Mouse (Mus musculus) urinary bladder, postnatal 10 days (tissue): ENCODE measurements at regions not wholly inside any gene's neighbourhood (a gene's known extent, or its start where the extent isn't known, plus 50 kb on each side); places are given as distances from the start of the nearest gene placed in this dataset.
"Not testable (repeated sequence)": the region's sequence is repeated elsewhere in the genome, so short reads cannot be mapped to it uniquely, and the experiment has no call there.

Experiments used
- DNase-seq: peaks from one replicate; pipeline ENCODE4 v3.0.0; 2022; ENCODE audit warnings: low spot score

GRCm38 (mm10) chr14:46591753-46592359 lies 168.5 kb upstream of the Cdkn3 start:
- no peak for DNase-seq

GRCm38 (mm10) chr14:46591211-46591610 lies 169.1 kb upstream of the Cdkn3 start:
- no peak for DNase-seq

DNA sequence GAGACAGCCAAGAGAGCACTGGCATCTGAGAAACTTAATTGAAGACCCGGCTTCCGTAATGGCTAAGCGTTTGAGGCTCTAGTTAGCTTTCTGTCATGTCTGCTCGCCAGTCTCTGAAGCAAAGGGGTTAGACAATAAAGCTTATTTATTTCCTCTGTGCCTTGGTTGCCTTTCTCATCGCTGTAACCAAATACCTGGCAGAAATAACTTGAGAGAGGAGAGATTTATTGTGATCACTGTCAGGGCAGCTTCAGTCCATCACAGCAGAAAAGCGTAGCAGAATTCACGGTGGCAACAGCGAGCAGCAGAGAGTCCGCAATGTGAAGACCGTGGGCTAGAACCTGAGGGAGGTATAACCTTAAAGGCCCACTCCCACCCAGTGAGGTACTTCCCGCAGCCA lies 174.2 kb upstream of the Cdkn3 start:
- DNase-seq = no peak

- no peak for DNase-seq
Measured at GRCm38 (mm10) chr14:46578051-46579000, 182.0 kb upstream of the Cdkn3 start.

- DNase-seq = no peak
Measured at GRCm38 (mm10) chr14:46575889-46576288, 184.5 kb upstream of the Cdkn3 start.

DNA sequence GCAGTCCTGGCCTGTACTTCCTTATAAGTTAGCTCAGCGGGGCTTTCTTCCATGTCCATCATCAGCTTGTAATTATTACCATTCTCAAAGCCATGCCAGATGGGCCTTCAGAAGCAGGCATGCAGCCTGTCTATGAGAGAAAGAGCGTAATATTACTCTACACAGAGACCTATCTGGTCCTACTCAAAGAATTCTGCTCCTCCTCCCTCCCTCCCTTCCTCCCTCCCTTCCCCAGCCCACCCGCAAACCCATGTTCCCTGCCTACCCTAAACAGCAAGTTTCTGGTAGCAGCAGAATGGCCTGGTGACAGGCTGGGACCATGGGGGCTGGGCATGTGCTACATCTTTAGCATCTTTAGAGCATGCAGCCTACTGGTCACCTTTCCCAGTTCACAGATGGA lies 184.9 kb upstream of the Cdkn3 start:
- DNase-seq = no peak

DNA sequence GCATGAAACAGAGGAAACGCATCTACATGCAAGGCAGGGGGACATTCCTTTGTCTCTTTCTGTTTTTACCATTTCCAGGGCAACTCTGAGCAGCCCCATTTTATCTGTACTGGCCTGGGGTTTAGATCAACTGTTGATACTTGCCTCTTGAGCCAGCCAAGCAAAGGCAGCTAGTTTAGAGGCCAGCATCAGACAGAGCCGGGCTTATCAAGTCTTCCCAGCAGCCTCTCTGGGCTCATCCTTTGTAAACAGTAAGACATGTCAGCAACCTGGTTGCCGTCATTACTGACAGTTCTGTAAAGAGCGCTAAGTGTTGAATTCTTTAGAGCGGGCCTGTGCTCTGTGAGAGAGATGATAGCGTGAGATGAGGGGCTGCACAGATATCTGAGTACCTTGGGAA lies 182.9 kb upstream of the Bmp4 start:
- no peak for DNase-seq

DNA sequence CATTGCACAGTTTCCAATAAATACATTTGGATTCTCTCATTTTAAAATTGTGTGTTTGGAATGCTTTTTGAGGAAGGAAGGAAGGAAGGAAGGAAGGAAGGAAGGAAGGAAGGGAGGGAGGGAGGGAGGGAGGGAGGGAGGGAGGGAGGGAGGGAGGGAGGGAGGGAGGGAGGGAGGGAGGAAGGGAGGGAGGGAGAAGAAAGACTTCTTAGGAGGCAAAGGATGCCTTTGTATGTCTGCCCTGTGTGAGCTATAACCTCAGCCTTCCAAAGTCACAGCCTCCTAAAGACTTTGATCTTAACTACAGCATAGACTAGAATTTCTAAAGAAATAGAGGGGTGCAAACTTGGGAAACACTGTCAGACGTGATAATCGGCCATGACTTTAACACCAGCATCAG lies 182.5 kb upstream of the Bmp4 start:
- DNase-seq = not testable (repeated sequence)

DNA sequence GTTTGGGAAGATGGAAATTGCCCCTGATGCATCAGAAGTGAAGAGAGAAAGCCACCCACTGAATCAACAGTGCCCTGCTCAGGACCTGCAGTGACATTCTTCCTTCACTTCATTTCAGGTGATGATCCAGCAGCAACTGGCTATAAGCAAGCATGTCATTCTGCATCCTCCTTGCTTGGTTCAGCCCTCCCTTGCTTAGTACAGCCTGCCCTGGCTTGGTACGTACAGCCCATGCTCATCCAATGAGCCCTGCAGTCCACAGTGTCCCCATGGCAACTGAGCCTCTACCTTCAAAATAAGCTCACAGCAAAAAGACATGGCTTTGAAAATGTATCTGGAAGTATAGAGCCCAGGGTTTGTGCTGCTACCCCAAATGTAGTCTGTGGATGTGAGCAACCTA lies 181.4 kb upstream of the Bmp4 start:
- DNase-seq = no peak

- no peak for DNase-seq
Measured at GRCm38 (mm10) chr14:46569273-46569672, 178.8 kb upstream of the Bmp4 start.

DNA sequence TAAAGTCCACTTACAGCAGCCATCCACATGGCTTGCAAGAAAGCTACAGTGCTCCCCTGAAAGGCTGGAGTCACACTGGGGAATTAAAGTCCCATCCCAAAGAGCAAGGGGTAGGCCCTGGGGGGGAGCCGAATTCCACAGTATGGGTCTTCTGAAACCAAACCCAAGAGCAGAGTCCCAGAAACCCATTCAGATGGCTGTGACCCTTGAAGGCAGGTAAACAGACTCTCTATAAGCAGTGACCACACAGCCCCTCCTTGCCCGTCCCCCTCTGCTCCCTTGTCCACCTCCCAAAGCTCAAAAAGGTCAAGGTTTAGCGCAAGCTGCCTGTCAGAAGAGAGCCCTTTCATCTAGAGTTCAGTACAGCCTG lies 176.9 kb upstream of the Bmp4 start:
- no peak for DNase-seq

DNA sequence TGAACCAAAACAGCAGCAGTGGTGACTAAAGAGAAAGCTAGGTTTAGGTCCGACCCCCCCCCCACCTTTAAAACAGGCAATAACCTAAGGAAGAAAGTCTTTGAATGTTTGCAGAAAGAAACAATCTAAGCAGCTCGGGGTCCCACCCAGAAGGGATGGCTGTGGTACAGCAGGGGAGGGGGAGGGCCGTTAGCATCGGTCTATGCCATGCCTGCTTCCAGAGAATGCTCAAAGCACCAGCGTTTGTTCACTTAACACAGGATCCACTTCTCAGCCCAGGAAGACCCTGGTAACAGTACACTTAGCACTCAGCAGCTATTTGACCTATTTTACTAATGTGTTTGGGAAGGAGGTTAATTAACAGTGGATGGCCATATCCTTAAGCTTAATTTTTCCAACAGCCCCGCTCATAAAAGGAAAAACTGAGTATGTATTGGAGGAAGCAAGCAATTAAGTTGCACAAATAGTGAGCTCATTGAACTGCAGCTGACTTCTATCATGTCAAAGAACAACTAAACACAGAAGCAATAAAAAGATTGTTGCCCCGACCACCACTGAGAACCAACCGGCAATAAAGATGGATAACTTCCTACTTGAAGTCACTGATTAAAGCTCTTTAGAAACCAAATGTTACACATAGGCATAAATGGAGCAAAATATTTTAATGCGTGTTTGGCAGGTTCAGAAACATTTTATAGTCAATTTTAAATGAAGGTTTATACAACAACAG lies 176.4 kb upstream of the Bmp4 start:
- DNase-seq = no peak

- DNase-seq = no peak
Measured at GRCm38 (mm10) chr14:46564998-46565397, 174.5 kb upstream of the Bmp4 start.

DNA sequence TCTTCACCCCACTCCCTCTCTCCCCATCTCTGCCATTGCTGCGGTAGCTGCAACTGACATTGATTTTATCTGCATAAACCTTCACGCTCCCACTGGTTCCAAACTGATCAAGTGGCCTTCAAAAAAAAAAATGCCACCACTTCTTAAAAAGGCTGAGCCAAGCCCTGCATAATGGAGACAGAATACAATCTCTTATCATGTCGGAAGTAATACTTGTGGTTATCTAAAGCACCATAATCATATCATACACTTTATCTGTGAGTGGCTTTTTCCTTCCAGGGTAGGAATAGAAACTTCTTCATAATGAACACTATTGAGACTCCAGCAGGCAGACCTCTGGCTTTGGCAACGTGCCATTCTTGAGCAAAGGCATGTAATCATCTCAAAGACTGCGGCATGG lies 171.5 kb upstream of the Bmp4 start:
- DNase-seq = no peak

GRCm38 (mm10) chr14:46553239-46553638 lies 162.8 kb upstream of the Bmp4 start:
- DNase-seq = no peak

GRCm38 (mm10) chr14:46546146-46546545 lies 155.7 kb upstream of the Bmp4 start:
- no peak for DNase-seq

DNA sequence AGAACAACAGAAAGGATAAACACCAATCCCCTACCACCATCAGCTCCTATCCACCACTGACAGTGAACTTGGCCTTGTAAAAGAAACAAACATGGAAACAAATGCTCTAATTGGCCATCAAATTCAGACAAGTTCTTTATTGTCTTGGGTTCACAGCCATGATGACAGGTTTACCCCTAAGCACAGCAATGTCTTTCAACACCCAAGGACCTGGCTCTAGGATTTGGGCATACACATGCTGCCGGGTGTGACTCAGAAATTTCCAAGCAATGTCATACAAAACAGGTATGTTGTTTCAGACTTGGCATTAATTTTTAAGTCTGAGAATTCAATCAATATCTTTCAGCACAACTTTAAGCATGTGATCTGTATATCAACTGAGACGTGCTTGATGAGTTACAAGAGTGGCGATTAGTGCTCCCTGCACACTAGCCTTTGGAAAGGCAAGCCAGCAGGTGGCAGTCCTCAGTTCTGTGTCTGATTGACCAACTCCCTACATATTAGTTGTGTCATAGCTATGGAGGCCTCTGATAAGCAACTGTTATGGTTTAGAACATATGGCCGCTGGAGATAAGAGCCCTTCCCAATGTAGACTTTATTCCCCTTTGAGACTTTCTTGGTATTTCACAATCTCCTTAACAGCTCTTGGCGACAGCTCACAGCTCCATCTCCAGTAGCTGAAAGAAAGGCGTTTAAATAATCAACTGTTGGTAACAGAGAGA lies 149.2 kb upstream of the Bmp4 start:
- no peak for DNase-seq

DNA sequence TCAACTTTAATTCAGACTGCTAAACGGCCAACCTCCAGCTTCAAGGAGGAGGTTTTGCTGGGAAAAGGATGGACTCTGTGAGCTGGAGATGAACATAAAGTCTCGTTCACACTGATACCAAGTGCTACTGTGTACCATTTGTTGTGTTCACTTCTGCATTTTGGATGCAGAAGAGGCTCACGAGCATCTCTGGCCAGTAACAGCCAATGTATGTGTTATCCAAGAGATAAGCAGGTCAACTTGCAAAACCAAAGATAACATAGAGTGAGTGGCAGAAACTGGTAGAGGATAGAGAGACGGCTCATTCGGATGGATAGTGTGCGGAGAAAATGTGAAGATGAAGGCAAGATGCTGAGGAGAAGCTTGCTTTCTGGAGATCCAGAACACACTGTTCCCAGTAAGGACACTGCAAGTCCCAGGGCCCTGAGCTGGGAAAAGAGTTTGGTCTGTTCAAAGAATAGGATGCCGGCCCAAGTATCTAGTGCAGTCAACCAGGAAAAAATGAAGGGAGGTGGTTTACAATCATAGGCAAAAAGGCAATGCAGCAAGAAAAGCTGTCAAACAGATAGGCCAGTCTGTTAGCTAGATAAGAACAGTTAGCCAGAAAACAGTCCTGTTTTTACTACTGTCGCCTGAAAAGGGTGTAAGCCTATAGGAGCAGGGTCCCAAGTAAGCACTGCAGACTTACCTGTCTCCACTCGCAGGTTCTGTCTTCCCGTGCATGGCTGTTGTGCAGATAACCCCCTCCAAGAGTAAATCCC lies 145.7 kb upstream of the Bmp4 start:
- DNase-seq = no peak

DNA sequence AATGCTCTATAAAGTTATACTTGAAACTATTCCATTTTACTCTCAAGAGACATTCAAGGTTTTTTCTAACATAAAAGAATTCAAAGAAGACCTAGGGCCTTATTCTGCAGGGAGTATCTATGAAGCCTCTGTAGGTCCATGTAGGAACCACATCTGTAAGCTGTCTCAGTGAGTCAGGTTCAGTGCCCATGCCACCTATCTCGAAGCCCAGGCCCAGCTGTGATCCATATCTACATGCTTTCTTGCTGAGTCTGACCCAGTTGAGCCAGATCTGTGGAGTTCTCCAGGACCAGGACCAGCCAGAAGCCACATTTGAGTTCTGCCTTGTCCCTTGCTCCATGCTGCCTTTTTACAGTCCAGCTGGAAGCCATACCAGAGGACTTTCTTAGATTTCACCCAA lies 142.2 kb upstream of the Bmp4 start:
- no peak for DNase-seq

- no peak for DNase-seq
Measured at GRCm38 (mm10) chr14:46530452-46530851, 140.0 kb upstream of the Bmp4 start.

GRCm38 (mm10) chr14:46529086-46529715 lies 138.7 kb upstream of the Bmp4 start:
- no peak for DNase-seq
